Mouse (Mus musculus): ENCODE measurements at regions not wholly inside any gene's neighbourhood (a gene's known extent, or its start where the extent isn't known, plus 50 kb on each side); places are given as distances from the start of the nearest gene placed in this dataset.

DNA sequence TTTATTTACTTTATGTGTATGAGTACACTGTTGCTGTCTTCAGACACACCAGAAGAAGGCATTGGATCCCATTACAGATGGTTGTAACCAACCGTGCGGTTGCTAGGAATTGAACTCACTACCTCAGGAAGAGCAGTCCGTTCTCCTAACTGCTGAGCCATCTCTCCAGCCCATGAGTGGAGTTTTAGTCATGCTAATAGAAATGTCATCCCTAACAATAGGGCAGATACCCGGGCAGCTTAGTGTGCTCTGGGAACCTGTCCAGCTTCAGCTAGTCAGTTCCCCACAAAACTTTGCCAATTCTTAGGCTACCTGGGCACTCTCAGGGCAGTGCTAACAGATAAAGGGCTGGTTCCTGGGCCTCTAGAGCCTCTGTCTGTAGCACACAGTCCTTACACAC is 503.9 kb upstream of the Tmem132c start:
- TF ChIP-seq MAZ (IDR thresholded peaks at IDR 0.05; ENCODE audit: low read depth, low read length) (no peak), ETS1 (conservative IDR thresholded peaks at IDR 0.05; ENCODE audit: low read depth, low read length) (no peak), ZC3H11A (IDR thresholded peaks at IDR 0.05; ENCODE audit: low read depth, low read length) (no peak), USF1 (IDR thresholded peaks at IDR 0.05; ENCODE audit: low read depth, low read length) (no peak)

Measured in CH12.LX (cell line).